Mouse (Mus musculus) bone marrow, adult 2 months (tissue): ENCODE measurements around the gene Dynlt1c.
"Not testable (repeated sequence)": the region's sequence is repeated elsewhere in the genome, so short reads cannot be mapped to it uniquely, and the experiment has no call there.

Source experiments
- CTCF ChIP-seq: fragments of 200-500 bp; IDR thresholded peaks from 2 replicates; pipeline ENCODE4 v1.5.1; 2011; ENCODE audit warnings: low read length, control low read depth; ENCODE audit not compliant: control insufficient read depth, insufficient read depth
- POLR2A ChIP-seq: fragments of 200-500 bp; IDR thresholded peaks from 2 replicates; pipeline ENCODE4 v1.6.1; 2011; ENCODE audit warnings: low read depth, mild to moderate bottlenecking, control low read depth, low read length, borderline replicate concordance; ENCODE audit not compliant: control insufficient read depth

DNA sequence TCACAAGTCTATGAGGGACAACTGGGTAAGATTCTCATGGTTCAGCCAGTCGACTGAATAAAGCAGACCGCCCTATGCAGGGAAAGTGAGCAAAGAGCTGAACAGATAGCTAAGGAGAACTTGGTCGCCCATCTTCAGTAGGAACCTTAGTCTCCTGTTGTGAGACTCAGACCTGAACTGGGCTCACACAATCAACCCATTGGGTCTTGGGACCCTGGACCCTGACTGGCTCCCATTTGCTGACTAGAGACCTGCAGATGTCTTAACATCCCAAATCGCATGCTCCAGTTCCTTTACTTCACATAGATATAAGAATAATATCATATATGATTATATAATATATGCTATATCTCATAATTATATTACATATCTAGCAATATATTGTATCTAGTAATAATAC is 36.0 kb downstream of the Dynlt1c start:
- TF ChIP-seq CTCF, POLR2A: not testable (repeated sequence)
